Comparison of ENCODE assay signal across 13 mouse cellular contexts in the genomic region with DNA sequence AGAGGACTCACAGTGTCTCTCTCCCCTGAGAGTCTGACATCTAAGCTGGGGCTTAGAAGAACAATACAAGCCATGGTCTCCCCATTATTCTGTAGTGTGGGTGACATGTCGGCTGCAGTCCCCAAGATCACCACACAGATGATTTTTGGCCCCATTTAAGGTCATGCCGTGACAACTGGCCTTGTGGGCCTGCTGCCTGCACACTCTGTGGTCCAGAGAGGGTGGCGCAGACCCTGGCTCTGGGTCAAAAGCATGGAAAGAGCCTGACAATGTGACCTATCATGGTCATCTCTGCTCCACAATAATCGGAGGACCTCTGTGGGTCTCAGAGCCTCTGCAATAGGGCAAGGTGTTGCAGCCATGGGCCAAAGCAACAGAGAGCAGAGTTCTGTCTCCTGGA.
"Had no signal": no experiment of that assay in that cellular context is flagged by ENCODE, and none has a peak within 500 bp of the region (broad histone marks: within the 10 kb centered on the region; RNA-seq: fewer than 3 reads in every experiment).

No protein-coding gene starts in this region.

- H3K4me1 ChIP-seq: limb, embryonic 12.5 days; liver, embryonic 13.5 days; midbrain, embryonic 15.5 days; neural tube, embryonic 12.5 days; stomach, embryonic 15.5 days had no signal

- H3K27me3 ChIP-seq: limb, embryonic 12.5 days; liver, embryonic 13.5 days; lung, embryonic 15.5 days; midbrain, embryonic 15.5 days; neural tube, embryonic 12.5 days; stomach, embryonic 15.5 days had no signal

- H3K4me3 ChIP-seq: limb, embryonic 12.5 days; liver, embryonic 13.5 days; lung, embryonic 15.5 days; midbrain, embryonic 15.5 days; neural tube, embryonic 12.5 days; stomach, embryonic 15.5 days had no signal

- ATAC-seq: midbrain, embryonic 15.5 days had no signal

- H3K4me2 ChIP-seq: limb, embryonic 12.5 days; liver, embryonic 13.5 days; lung, embryonic 15.5 days; midbrain, embryonic 15.5 days; neural tube, embryonic 12.5 days; stomach, embryonic 15.5 days had no signal

- DNase-seq: kidney, postnatal 25 days; layer of hippocampus, adult 9-11 months; liver; liver, embryonic 13.5 days; liver, postnatal 0 days; lung, postnatal 36 days; right cerebral cortex, postnatal 14 days; thymus, adult 2 months had no signal

- H3K9ac ChIP-seq: limb, embryonic 12.5 days; liver, embryonic 13.5 days; liver, postnatal 0 days; lung, embryonic 15.5 days; midbrain, embryonic 15.5 days; neural tube, embryonic 12.5 days; stomach, embryonic 15.5 days had no signal

- H3K9me3 ChIP-seq: limb, embryonic 12.5 days; liver, embryonic 13.5 days; lung, embryonic 15.5 days; midbrain, embryonic 15.5 days; neural tube, embryonic 12.5 days; stomach, embryonic 15.5 days had no signal

- H3K36me3 ChIP-seq: limb, embryonic 12.5 days; liver, embryonic 13.5 days; lung, embryonic 15.5 days; midbrain, embryonic 15.5 days; neural tube, embryonic 12.5 days; stomach, embryonic 15.5 days had no signal

- H3K27ac ChIP-seq: limb, embryonic 12.5 days; liver, embryonic 13.5 days; lung, embryonic 15.5 days; midbrain, embryonic 15.5 days; neural tube, embryonic 12.5 days; stomach, embryonic 15.5 days had no signal
